Mouse (Mus musculus) kidney, postnatal 4 days (tissue): Measurements from ENCODE around the gene Dad1.
"Not testable (repeated sequence)": the region's sequence is repeated elsewhere in the genome, so short reads cannot be mapped to it uniquely, and the experiment has no call there.

Experiments used
- DNase-seq, 2 experiments: peaks; one replicate each; pipeline ENCODE4 v3.0.0; 2021; ENCODE audit warnings: mixed read lengths in 2 of 2

Dad1 gene

GRCm38 (mm10) chr14:54244183-54244582 lies 9.7 kb downstream of the Dad1 start:
- DNase-seq = no peak

GRCm38 (mm10) chr14:54240542-54240941 lies 13.4 kb downstream of the Dad1 start:
- no peak for DNase-seq

GRCm38 (mm10) chr14:54239002-54239736 lies 14.7 kb downstream of the Dad1 start:
- peak; percentile 94 for DNase-seq

DNA sequence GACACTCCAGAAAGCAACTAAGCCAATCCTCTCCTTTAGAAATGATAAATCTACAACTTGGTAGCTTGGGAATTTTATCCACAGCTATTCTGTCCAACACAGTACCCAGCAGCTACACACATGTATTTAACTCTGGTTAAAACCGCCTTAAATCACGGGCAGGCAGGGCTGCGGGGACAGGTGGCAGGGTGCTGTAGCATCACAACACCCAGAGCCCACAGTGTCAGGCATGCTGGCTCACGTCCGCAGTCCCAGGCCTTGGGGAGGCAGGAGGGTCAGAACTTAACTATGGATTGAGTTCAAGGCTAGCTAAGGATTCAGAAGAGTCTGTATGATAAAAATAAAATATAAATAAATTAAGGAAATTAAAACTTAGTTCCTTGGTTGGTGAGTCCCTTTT lies 17.0 kb downstream of the Dad1 start:
- DNase-seq = no peak

DNA sequence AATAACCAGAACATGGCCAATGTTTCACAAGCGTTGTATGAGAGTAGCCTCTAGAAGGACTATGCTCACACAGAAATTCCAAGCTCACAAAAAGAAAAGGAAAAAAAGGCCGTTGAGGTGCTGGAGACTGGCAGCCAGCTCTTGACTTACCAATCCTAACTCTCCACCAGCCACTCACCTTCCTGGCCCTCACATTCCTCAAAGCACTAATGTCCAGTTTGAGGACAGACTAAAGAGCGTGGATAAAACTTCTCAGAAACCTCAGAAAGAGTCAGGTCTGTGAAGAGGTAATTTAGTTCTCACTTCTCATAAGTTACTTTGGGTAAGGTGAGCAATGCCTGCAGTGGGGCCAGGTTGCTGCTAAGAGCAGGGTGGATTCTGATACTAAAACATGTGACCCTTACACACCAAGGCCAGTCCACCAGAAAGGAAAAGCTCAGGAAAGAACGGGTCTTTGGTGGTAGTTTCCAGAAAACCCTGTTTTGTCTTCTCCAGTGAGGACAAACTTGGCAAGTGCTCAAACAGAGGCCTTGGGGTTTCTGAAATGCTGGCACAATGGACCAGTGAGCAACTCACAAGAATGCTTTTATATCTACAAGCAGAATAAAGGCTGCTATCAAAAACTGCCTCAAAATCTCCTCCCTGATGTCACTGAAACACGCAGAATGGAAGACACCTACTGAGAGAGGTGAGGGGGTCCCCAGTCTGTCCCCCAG lies 17.9 kb downstream of the Dad1 start:
- no peak for DNase-seq

DNA sequence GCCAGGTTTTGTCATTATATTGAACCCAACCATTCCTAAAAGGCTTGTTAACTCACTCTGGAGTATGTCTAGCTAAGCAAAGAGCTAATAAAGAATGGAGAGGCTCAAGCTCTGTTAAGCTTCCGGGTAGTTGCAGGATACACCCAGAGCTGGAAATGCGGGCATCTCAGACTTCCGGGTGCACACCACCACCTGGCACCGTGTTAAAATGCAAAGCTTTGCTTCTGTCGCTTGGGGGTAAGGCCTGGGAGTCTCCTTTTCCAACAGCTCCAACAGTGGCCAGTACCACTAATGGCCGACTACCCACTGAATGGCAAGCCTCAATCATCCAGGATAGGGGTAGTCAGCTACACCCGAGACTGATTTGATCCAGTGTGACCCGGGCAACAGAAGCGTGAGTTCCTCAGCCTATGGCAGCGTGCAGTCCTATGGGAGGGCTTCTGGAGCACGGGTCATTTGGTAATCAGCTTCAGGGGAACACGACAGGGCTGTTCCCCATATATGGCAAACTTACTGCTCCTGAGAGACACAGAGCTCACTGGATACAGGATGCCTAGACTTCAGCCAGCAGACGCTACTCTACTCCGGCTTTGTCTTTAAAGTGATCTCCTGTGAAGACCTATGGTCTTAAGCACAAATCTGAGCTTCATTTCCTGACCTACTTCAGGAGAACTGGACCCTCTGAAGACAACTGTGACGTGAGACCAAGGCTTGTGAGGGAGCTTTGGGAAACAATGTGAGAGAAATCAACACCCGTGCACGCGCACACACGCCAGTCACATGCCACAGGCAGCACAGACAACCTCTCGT lies 19.5 kb downstream of the Dad1 start:
- peak in 1 of 2 experiments; percentile 11 for DNase-seq

- DNase-seq = peak; percentile 43 to 52
These were observed 20.3 kb downstream of the Dad1 start for GRCm38 (mm10) chr14:54233559-54234143.

DNA sequence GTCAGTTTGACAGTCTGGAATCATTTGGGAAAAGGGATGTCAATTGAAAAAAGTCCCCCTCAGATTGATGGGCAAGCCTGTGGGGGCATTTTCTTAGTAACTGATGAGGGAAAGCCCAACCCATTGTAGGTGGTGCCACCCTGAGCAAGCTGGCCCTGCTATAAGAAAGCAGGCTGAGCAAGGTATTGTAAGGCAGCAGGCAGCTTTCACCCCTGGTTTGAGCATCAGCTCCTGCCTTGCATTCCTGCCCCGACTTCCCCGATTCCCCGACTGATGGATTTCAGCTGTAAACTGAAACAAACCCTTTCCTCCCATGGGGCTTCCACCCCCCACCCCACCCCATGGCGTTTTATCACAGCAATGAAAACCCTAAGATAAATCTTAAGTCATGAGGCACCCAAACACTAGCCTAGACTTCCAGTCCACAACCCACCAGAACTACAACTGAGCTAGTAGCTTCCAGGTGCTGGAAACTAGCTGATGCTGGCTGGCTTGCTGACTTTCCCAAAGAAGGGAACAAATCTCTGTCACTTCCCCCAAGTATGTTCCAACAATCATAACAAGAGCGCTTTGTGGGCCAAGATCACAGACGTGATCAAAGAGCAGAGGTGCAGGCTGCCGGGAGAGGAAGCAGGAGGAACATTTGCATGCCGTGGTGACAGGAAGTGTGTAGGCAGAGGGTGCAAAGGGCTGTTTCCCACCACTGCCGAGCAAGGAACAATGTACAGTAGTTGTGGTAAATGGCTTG lies 20.9 kb downstream of the Dad1 start:
- DNase-seq = peak; percentile 60 to 76

DNA sequence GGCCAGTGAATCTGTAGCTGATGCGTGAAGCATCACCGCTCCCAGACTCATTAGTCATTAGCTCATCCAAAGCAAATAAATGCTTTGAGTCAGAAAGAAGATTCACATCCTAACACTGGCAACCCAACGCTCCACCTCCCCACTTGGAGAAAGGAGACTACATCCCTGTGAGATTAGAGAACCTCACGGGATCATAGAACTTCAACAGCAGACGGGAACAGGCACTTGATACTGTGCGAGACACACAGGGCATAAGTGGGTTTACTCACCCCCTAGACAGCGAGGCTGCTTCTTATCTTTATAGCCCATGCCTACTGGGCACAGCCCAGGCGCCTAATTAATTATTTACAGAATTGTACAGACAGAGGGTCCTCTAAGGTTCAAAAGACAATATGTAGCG lies 21.8 kb downstream of the Dad1 start:
- DNase-seq = no peak

DNA sequence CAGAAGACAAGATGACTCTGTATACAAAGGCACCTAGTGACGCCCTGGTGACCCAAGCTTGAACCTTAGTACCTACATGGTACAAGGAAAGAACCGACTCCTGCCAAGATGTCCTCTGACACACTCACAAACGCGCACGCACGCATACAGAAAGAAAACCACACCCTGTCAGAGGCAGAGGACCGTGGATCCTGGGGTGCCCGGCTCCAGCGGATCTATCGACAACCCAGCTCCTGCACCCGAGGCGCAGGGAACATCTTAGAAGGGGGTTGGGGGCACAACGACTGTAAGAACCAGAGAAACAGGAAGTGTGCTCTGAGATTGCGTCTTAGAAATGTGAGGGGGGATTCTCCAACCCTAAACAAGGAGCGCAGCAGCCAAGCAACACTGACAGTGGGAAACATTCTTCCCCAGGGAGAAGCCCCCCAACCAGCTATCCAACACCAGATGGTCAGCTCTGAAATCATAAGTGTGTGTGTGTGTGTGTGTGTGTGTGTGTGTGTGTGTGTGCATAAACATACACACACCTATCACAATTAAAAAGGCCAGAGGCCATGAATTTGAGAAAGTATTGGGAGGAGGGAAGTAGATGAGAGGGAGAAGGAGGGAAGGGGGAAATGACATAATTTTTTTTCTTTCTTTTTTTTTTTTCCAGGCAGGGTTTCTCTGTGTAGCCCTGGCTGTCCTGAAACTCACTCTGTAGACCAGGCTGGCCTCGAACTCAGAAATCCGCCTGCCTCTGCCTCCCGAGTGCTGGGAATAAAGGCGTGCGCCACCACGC lies 22.5 kb downstream of the Dad1 start:
- no peak for DNase-seq

DNA sequence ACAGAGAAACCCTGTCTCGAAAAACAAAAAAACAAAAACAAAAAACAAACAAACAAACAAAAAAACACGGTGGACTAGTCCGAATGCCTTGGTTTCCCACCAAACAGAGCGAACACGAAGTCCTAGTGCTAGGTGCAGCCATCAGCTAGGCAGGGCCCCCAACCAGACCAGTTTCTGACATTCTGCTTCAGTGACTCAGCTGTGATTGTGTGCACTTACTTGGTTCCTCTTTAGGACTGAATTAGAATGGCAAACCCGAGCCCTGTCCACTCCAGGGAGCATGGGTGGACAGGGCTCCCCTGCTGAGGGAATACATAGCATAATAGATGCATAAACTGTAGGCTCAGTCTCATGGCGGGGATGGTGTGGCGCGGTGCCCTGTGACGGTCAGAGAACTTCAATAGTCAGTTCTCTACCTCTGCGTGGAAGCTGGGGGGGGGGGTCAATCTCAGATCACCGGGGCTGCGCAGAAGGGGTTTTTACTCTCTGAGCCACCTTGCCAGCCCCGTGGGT lies 23.2 kb downstream of the Dad1 start:
- no peak for DNase-seq

DNA sequence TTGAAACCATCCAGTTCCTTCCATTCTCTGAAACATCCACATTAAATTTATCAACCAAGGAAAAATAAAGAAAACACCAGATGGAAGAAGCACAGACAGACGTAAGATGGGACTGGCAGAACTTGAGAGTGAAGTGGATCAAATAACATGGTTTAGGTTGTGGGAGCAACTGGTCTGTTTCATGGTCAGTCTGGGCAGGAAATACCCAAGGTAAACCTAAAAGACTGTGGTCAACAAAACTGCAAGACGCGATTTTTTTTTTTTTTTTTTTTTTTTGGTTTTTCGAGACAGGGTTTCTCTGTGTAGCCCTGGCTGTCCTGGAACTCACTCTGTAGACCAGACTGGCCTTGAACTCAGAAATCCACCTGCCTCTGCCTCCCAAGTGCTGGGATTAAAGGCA lies 24.1 kb downstream of the Dad1 start:
- DNase-seq = not testable (repeated sequence)

GRCm38 (mm10) chr14:54228933-54229713 lies 24.8 kb downstream of the Dad1 start:
- DNase-seq = no peak

- DNase-seq = no peak
These were observed 25.4 kb downstream of the Dad1 start for GRCm38 (mm10) chr14:54228501-54228900.

DNA sequence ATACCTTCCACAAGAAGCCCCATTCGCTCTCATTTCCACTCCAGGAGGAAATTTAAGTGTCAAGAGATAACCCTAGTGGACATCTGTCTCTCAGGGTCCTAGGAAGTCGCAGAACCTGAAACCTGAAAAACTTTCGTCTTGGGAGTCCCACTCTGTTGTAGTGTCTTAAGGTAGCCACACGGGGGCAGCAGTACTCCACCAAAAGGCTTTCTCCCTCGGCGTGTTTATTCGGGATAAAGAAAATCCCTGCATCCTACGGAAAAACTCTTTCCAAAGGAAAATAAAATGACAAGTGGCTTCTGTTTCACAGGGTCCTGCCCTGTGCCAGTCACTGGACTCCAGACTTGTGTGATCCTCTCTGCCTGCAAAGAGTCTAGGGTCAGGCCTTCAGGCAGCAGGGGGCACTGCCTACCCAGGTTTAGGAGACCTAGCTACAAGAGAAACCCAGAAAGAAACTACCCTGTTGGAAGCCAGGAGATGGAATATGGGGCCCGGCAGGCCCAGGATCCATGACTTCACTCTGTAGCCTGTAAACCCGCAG lies 25.9 kb downstream of the Dad1 start:
- peak; percentile 80 to 86 for DNase-seq

- DNase-seq = peak; percentile 73 to 81
These were observed 26.7 kb downstream of the Dad1 start for GRCm38 (mm10) chr14:54226911-54227811.

GRCm38 (mm10) chr14:54225725-54226124 lies 28.2 kb downstream of the Dad1 start:
- DNase-seq = no peak

GRCm38 (mm10) chr14:54224484-54225467 lies 29.1 kb downstream of the Dad1 start:
- peak in 1 of 2 experiments; percentile 46 for DNase-seq
